Mouse (Mus musculus) common myeloid progenitor, adult 5-6 weeks (primary cell): Measurements from ENCODE around the gene Tfrc. TPM values are rescaled to one million over a fixed set of nuclear protein-coding genes. Genes with fewer than 3 reads are reported as not detected.

ENCODE experiments used
- ATAC-seq: replicated peaks from 2 replicates; pipeline ENCODE4 v1.8.0; 2016; ENCODE audit warnings: low read depth, mild to moderate bottlenecking, moderate TSS enrichment, inconsistent platforms; ENCODE audit not compliant: poor library complexity, severe bottlenecking
- total RNA-seq: library from RNA; stranded (forward); fragments of 200-1000, 187-1606 nt; gene quantifications from 2 replicates; pipeline ENCODE4 v1.2.3, GENCODE M21; 2017

Tfrc gene
- total RNA-seq, result 133 and 139 TPM in 2 replicates

DNA sequence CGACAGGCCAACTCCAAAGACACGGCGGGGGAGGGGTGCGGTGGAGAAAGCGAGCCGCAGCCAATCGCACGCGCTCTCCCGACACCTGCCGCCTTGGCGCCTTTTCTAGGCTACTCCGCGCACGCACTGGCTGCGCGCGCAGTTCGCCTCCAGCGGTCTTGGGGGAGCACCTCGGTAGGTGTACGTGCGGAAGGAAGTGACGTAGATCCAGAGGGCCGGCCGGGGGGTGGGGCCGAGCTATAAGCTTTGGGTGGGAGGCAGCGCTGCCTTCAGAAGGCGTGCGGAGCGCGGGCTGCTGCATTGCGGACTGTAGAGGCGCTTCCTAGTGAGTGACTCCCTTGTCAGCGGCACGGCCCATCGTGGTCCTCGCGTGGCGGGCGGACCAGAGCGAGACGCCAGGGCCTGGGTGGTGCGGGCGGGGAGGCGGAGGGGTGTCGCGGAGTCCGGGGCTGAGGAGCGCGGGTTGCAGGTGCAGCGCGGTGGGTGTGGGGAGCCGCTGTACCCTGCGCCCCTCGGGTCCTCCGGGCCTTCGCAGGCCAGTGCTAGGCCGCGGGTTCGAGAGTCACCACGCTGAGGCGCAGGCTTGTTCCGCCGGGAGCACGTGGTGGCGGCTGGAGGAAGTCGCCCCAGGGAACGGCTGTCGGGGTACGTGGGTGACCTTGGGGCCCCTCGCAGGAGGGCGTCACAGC, at the start of gene Tfrc:
Tfrc (plus strand) TSS at position 209 of the 689 bp plus-strand sequence.
- peak; percentile 96 for ATAC-seq

DNA sequence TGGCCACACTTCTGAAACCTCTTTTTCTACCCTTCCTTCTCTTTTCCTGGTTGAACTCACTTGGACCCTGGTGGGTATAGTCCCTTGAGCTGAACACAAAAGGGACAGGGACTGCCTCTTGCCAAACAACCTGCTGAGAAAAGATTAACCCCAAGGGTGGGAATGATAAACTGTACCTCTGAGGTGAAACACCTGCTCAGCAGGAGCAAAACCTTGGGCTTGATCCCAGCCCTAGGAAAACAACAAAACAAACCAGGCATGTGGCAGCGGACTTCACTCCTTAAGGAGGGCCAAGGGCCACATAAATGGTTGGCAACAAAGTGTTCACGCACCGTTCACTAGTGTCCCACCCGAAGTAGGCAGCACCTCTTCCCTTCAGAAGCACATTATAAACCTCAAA, 49.2 kb upstream of the Tfrc start:
- no peak for ATAC-seq

DNA sequence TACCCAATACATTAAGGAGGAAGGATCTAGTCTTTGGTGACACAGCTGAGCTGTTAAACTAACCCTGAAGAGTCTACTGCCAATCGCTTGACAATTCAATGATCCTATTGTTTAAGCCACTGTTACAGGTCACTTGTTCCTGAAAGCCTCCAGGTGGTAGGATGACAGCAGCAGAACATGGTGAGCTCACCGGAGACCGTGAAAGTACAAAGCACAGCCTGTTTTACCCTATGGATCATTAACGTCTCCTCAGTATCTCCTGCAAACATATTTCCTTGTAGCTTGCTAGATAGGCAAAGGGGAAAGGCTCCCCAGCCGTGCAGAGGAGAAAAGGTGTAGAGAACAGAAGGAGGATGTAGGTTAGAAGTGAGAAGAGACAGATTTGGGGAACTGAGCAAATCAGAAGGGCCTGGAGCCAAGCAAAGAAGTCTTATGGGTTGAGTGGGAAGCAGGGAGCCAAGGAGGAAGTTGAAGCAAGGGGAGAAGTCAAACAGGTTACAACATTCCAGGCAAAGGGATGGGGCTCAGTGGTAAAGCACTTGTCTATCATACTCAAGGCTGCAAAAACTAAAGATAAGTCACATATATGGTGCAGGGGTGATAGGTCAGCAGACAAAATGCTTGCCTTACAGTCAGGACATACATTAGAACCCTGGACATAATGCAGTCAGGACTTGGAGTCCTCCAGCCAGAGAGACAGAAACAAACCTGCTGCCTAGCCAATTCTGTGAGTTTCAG, 45.5 kb upstream of the Tfrc start:
- no peak for ATAC-seq

DNA sequence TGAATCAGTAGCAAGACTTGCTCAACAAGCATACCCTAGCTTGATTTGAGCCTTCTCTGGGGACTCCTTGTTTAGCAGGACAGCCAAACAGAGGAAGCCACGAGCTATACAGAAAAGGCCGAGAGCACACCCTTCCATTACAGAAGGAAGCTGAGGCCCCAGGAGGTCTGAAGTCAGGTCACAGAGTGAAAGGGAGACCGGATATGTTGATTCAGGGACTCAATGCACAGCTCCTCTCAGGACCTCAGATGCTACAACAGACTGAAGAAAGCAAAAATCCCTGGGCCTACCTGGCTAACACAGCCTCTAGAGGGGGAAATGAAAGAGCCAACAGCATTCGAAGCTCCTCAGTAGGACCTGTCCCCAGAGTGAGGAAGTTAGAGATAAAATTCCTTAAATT, 41.4 kb upstream of the Tfrc start:
- no peak for ATAC-seq

DNA sequence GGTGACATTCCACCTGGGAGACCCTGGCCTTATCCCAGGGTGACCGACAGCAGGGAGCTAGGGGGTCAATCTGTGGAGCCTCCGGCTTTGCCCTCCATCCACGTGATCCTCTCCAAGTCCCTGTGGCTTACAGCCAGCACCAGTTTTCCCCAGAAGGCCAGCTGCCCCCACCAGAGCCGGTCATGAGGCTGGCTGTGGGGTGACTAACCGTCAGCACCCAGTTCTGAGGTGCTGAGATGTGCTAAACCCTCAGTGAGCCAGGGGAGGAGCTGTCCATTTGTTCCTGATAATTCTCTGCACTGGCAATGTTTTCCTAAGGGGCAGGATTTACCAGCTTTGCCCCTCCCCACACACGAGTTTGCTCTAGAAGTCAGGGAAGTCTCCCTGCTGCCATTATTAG, 40.3 kb upstream of the Tfrc start:
- ATAC-seq, result no peak

DNA sequence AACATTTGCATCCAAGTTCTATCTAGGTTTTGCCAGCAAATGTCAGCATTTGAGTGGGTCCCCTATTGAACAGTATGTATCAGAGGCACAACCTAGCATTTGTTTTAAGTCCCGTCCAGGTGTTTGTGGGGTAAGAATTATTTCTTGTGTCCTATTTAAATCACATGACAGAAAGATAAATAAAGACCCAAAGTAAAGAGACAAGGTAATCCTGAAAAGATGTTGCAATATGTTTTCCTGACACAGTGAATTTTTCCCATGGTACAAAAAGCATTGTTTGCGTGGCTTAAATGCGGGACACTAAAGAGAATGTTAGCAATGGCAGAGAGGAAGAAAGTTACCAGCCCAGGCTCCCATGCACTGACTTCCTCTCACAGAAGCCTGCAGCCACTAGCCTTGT, 38.7 kb upstream of the Tfrc start:
- ATAC-seq, result no peak

DNA sequence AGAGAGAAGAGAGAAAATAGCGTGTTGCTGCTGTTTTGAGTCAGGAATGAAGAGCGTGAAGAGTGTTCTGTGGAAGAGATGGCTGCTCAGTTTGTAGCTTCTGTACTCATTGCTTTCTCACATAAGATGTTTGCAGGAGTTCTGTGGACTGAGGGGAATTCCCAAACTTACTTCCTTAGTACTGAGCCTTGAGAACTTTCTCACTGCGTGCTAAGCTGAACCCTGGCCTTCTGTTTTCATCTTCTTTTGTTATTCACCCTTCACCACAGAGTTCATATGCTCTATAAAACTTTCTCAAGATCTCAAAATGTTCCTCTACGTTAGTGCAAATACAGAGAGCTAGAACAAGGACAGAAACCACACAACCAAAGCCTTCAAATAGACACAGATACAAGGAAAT, 36.2 kb upstream of the Tfrc start:
- no peak for ATAC-seq

DNA sequence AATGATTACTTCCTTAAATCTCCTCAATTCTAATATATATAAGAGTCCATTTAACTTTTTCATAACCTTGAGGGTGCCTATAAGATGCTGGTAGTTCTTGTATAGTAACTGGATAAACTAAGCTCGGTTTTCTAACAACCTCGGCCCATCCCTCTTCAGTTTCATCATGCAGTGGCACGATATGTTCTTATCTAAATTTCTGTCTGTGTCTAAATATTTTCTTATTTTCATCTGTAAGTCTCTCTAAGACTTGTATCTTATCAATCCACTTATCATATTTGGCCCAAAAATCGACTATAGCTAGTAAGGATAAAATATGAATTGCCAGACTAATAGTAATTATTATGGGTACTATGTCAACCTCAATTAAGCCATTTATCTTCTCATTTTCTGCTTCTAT, 22.2 kb upstream of the Tfrc start:
- no peak for ATAC-seq

DNA sequence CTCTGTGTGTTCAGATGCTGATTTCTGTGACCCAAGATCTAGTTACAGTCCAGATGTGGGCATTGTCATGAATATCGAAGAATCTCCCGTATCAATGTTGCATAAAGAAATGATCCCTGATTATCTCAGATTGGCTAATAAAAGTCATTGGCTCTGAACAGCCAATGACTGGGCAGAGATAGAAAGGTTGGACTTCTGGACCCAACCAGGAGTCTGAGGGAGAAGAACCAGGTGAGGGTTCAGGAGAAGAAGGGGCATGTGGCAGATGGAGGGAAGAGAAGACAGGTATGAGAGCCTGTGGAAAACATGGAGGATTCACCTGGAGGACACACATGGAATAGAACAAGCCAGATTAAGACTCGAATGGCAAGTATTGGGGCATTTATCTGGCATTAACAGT, 20.2 kb upstream of the Tfrc start:
- ATAC-seq, result no peak

DNA sequence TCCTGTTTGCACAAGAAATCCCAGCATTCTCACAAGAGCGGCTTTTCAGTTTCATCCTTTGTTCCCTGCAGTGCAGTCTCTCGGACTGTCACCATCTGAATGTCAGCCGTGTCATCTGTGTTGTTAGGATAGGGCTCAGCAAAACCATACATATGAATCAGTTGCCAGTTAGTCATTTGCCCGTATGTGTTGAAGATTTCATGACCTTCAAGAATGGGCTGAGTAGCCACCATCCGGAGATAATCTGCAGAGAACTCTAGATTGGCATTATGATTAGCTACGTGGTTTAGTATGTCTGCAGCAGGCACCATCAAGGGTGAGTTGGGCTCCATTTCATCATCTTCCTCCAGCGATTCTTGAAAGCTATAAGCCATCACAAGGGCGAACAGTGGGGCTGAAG, 17.2 kb upstream of the Tfrc start:
- ATAC-seq, result no peak

DNA sequence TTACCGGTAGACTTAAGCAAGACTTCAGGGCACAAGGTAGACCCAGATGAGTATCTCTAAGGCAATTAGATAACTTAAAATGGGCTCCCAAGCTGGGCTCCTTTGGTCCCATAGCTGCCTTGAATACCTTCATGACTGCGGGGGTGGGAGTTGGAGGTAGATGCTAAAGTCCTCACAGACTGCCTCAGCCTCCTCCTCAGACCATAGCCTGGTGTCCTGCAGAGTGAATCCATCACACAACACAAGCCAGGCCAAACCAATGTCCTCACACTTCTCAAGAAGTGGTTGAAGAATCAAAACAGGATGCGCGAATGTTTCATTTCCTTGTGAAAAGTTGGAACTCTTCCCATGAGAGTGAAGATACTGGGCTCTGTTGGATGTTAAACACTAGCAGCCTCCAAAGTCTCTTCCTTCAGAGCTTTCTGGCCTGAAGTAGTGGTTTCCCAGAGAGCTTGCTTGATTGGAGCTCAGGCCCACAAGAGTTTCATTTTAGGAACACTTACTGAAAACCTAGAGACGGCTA, 15.4 kb upstream of the Tfrc start:
- no peak for ATAC-seq

DNA sequence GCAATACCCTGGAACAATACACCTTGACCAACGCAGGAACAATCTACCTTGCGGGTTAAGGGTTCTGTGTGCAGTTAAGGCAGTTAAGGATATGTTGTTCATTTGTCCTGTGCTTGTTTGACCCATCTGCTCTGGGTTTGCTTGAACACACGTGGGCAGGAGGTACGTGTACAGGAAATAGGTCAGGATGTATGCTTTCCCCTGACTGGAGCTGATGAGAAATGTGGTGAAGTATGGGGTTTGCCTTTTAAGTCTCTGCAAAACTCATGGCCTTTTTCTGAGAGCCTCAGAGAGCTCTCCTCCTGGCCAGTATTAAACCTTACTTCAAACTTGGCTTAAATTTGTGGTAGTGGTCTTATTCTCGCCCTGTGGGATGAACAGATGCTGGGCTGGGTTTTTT, 14.8 kb upstream of the Tfrc start:
- ATAC-seq, result no peak

DNA sequence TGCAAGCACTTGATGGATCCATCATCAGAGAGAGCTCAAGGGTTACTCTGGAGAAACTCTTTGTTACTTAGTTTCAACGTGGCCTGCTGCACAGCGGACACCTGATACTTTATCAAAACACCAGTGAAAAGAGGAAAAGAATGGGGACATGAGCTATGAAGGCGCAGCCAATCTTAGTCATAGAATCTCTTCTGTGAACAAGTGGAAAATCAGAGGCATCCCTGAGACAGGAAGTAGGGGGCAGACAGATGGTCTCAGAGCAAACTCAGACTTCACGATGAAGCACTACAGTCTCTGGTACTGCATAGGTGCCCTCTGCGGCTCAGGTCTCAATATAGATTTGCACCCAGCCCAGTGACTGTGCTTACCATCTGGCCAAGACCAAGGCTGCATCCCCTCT, 14.0 kb upstream of the Tfrc start:
- no peak; the same call in 1 of the 2 replicates for ATAC-seq

DNA sequence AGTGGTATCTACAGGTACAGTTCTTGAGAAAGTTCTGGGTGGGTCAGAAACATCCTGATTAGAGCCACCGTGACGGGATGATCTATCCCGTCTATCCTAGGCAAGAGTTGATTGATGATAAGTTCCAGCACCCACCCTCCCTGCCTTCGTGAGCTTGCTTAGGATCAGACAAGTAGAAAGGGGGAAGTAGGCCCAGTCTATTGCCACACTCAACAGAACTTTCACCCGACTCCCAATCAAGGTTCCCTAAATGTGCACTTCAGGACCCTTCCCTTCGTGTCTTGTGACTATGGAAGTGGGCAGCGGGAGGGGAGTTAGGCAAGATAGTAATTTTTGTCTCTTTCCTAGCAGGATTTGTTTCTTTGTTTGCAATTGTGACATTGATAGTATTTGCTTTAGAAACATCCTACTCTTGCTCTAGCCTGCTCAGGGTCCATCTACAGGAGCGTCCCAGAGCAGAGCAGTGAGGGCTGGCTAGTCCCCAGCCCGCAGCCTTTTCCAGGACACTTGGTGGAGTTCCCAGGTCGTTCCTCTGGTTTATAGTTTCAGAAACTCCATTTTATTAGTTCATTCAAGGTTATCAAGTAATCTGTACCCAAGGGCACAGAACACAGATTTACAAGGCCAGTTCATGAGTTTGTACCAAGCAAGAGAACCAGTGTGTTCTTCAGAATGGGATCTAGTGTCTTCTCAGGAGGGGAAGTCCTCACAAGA, 13.4 kb upstream of the Tfrc start:
- peak; percentile 79 for ATAC-seq

DNA sequence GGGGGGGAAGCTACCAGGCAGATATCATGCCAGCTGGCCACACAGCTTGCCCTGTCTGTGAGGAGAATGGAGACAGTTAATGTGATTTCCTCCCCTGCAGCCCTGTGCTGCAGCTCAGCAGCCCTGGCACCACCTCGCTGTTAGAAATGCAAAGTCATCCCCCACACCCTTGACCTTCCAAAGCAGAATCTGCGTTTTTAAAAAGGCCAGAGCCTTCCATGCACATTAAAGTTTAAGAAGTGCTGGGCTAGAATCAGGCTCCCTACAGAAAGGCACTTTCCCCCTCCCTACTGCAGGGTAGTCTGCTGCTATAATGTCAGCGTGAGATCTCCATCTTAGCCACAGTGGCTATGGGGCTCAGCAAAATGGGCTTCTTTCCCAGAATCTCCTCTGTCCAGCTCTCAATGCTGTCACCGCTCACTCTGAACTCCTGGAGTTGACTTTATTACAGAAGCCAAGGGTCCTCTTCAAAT, 10.8 kb upstream of the Tfrc start:
- peak; percentile 77 for ATAC-seq

DNA sequence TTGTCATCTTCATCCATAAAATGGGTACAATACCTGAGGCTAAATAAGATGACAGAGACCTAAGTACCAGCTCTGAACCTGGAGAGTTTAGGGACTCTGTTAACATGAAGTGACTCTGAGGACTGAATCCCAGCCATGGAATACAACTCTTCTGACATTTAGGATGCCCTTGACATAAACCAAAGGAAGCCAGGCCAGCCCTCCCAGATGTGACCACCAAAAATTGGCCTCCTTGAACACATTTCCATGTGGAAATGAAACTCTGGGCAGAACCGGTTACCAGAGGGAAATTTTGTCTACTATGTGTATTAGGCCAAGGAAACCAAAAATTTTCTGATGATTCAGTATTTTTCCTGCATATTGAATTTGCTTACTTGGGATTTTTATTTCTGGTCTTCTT, 9.6 kb upstream of the Tfrc start:
- ATAC-seq, result no peak

DNA sequence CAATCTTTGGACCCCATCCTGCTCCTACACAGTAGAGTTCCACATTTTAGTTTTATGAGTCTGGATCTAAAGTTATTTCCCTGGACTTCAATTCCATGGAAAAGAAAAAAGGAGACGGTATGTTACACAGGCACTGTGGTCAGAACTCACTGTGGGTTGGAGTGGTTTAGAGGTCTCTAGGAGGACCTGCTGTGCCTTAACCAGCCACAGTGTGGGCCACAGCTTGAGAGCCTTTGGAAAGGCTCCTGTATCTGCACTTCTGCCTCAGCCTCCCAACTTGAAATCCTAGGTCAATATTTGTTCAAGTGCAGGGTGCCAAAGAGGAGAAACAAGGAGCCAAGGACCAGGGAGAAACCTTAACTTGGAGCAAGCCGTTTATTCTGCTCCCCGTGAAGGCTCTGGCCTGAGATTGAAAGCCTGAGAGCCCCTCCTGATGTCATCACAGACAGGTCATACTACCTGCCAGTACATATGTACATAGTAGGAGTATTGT, 6.5 kb upstream of the Tfrc start:
- ATAC-seq, result no peak

DNA sequence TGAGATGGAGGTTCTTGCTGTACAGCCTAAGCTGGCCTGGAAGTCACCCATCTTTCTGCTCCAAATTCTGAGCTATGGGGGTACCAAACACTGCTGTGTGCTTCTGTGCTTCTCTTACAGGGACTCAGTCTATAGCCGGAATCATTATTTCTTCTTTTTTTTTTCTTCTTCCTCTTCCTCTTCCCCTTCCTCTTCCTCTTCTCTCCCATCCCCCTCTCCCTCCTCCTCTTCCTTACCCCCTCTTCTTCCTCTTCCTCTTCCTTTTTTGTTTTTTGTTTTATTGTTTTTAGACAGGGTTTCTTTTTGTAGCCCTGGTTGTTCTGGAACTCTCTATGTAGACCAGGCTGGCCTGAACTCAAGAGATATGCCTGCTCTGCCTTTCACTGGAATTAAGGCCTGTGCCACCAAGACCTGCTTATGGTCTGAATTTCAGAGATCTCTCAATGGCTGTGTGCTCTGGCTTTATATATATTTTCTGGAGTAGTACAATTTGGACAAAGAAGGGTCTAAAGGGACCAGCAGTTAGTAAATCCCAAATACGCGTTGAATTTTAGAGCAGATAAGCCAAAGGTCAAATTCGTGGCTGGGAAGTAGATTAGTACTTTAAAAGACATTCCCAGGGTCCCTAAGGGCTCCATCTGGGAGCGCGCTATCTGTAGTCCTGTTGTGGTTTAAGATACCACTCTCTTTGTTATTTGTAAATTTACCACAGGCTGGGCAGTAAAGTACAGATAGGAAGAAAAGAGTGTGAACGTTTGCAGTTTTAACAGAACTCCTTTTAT, 967 bp upstream of the Tfrc start:
- no peak for ATAC-seq

DNA sequence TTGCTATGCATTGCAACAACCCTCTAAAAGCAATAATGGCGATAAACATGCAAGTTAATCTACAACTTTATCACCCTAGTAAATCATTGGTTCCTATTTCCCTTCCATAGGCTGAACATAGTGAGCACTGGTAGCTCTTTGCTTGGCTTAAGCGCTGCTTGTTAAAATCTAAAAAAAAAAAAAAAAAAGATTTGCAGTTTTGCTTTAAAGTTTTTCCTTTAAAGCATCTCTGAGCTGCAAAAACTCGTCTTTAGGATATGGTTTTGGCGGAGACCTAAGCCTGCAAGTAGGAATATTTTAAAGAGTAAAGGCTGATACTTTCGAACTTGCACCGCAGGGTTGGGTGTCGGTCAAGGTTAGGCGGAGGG, 392 bp upstream of the Tfrc start:
- ATAC-seq, result 0 out of 2 replicates have a peak, but pooled peaks have one; percentile 2

DNA sequence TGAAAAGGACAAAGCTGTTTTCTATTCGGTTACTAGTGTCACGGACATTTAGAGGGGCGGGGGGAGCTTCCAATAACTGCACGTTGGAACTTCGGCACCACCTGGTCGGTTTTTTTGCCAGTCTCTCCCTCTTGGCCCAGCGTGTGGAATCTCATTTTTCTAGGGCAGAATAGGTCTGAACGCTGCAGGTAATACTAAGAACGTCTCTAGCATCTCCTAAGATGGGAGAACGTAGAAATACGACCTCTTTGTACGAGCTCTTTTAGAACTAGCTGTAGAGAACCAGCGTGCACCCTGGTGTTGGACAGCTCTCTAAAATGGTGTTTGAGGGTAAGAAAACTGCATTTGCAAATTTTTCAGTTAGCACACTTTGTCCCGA, 670 bp downstream of the Tfrc start:
- ATAC-seq, result no peak
